Mouse (Mus musculus): ENCODE measurements around the gene Dnajb6.
"Not testable (repeated sequence)": the region's sequence is repeated elsewhere in the genome, so short reads cannot be mapped to it uniquely, and the experiment has no call there.

The Dnajb6 gene

DNA sequence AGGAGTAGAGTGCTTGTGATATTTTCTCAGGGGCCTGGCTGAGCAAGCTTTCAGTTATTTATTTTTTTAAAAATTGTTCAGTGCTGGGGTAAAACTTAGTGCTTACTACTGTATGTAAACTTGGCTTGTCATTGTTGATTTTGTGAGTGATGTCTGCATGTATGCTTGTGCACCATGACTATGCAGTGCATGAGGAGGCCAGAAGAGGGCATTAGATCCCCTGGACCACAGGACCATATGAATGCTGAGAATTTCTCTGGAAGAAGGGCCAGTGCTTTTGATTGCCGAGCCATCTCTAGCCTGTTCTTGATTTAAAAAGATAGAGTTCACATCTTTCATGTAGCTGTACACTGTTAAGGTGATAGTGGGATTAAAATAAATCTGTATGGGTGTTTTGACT lies 35.4 kb downstream of the Dnajb6 start:
- peak in 1 of 2 experiments; percentile 41 for DNase-seq

DNA sequence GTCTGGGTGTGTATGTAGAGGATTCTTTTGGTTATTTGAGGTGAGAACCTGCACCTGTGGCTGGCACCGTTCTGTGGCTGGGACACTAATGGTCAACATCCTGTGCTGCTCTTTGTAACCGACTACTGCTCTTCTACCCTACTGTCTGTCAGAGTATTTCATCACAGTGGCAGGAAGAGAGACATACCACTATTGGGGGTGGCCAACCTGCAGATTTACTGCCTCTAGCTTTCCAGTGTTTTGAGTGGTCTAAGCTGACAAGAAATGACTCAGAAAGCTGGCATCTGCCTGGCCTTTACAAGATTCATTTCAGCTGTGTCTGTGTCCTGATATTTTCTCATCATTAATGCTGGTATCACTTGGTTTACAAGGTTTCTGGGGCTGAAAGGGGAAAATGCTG lies 36.5 kb downstream of the Dnajb6 start:
- DNase-seq = no peak

DNA sequence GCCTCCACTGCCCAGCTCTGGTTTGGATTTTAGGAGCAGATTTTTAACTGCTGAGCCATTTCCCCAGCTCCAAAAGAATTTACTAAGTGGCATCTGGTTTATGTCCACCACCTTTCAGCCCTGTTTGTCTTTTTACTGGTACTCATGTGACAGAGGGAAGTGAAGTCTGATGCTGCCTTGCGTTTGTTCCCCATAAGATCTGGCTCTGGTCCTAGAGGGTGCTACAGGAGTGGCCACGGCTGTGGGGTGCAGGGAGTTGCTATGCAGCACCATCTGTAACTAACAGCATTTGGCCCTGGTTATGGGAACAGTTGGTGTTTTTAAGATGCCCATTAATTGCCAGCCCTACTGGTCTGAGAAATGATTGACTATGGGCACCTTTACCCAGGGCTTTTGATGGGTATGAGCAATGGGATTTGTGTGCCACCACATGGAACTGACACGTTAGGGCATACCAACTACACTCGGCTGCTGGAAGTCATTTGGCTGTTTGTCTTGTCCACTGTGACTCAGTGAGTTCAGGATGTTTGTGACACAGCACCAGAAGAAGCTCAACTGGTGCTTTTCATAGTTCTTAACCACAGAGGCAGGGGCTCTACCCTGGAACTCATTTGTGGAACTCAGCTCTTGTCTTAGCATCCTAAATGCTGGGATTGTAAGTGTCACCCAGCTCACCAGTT lies 37.3 kb downstream of the Dnajb6 start:
- DNase-seq = peak; percentile 72 to 75

DNA sequence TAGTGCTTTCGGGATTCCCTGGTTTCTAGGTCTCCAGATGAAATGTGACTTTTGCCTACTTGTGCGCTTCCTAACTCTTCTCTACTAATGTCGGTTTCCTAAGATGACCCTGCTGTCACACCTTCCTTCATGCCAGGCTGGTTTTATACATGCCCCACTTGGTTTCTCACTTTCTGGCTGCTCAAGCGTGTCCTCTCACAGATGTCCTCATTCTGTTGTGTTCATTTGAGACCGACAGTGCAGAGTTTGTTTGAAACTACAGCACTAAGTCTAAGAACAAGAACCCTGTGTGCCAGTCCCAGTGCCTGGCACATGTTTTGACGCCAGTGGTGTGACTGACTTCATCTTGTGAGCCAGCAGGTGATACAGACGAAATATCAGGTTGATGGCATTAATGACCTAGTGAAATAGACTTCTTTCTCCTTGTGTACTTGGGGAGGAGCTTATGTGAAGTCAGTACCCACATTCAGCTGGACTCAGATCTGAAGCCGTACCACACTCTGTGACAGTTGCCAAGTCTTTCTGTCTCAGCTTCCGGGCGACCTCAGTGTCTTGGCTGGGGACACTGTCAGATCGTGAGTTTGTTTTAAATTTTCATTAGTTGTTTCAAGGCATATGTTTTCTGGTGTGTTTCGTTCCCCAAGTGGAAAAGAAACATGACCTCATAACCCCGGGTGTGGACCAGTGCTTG lies 38.1 kb downstream of the Dnajb6 start:
- peak; percentile 42 to 47 for DNase-seq

DNA sequence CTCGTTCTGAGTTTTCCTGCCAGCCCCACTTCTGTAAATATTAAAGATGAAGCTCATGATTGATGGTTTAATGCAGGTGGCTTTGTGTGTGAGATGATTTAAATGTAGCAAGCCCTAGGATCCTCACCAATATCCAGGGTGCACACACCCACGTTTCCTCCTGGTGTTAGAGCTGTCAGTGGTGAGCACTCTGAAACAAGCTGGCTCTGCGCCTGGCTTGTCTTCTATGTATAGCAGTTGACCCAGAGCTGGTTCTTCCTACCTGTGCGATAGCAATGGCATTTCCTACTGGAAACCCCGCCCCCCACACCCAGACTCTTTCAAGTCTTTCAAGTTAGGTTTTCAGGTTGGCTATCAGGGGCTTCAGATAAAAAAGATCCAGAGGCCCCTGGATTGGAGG lies 39.9 kb downstream of the Dnajb6 start:
- peak; percentile 54 to 75 for DNase-seq

DNA sequence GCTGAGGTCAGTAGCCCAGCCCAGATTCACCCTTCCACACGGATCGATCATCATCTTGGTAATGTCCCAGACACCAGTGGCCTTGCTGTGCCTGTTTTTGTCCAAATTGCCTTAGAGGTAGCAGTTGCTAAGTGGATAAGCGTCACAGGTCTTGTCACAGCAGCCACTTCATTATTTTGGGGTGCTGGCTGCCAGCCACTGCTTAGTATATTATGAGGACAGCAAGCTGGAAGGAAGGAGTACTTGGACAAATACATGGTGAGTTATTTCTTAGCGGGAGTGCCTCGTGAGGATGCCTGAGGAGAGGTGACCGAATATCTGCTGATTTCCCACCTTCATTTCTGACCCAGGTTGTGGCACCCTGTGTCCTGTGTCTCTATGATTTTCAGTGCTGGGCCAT lies 42.5 kb downstream of the Dnajb6 start:
- DNase-seq = peak in 1 of 2 experiments; percentile 30

DNA sequence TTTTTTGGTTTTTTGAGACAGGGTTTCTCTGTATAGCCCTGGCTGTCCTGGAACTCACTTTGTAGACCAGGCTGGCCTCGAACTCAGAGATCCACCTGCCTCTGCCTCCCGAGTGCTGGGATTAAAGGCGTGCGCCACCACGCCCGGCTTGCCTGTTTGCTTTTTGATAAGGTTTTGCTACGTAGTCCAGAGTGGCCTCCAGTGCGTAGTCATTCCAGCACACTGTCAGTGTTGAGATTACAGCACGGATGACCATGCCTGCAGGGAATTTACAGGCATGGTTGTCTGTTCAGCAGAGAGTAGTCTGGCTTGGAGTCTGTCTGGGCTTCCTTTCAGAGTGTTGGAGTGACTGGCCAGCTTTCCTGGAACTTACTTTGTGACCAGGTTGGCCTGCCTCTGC lies 44.2 kb downstream of the Dnajb6 start:
- DNase-seq = not testable (repeated sequence)

DNA sequence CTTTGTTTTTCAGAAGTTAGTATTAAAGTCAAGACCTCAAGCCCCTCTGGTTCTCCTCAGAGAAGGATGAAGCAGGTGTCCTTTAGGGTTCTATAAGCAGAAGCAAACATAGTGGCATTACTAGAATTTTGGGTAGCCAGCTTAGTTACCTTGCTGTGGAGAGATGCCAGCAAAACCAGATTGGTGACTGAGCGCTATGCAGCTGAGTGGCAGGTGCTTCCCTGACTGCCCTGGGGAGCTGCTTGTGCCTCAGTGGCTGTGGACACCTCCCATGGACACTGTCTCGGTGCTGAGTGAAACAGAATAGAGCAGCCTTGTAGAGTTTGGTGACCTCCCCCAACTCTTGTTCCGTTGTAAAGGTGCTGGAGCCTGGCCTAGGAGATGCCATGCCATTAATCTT lies 46.8 kb downstream of the Dnajb6 start:
- peak; percentile 47 to 59 for DNase-seq

DNA sequence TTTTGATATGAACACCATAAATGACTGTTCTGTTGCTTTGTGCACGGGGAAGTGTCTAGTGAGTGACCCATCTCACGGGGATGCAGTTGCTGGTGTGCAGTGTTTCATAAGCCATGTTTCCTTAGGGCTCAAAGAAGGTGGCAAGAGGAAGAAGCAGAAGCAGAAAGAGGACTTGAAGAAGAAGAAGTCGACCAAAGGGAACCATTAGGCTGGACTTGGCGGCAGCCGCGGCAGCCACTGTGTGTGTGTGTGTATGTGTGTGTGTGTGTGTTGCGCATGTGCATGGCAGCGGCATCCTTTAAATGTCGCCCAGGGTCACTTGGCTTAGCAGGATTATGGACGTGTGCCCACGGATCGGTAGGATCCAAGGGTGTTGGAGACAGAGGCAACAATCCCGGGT lies 49.4 kb downstream of the Dnajb6 start:
- DNase-seq = not testable (repeated sequence)

DNA sequence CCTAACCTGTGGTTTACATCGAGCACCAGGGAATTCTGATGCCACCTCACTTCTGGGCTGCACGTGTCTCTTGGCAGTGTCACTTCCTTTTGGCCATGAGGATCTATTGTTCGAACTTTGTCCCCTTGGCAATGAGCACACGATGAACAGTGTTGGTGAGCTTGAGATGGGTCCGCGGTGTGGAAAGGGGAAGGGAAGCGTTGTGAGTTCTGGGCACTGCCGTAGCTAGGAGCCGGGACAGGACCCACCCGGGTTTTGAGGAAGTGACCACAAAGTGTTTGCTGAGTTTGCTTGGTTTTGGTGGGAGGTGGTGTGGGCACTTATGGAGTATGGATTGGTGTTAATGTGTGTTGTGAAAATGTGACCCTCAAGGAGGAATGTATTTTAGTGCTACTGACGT lies 50.5 kb downstream of the Dnajb6 start:
- not testable (repeated sequence) for DNase-seq

DNA sequence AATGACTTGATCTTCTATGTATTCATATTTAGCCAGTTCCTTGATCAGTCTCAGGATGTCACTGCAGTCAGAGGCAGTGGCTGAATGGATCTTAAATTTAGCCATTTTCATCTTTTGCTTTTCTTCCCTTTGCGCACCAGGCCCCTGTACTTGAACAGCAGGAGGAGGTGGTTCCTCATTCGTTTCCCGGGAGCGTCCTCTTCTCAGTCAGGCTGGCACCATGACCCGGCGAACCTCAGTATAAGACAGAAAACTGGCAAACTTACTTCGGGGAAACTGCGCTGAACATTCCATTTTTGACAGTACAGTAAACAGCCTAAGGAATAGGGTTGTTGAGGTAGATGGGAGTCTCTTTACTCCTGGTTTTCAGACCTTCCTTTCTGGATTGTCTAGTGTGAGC lies 59.4 kb downstream of the Dnajb6 start:
- DNase-seq = not testable (repeated sequence)

DNA sequence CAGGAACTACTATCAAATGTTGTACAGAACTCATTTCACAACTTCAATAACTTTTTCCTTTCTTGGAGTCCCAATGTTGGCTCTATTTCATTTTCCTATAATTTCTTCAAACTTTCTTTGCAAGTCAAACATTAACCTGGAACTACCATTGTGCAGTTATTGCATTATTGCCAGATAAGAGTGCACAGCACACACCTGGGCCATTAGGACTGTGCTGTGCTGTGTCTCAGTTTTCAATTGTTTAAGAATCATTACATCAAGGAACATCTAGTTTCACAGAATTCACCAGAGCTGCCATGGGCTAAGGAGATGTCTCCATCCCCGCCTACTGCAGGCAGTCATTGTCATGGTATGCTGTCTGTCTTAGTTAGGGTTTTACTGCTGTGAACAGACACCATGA lies 73.5 kb downstream of the Dnajb6 start:
- no peak for DNase-seq

DNA sequence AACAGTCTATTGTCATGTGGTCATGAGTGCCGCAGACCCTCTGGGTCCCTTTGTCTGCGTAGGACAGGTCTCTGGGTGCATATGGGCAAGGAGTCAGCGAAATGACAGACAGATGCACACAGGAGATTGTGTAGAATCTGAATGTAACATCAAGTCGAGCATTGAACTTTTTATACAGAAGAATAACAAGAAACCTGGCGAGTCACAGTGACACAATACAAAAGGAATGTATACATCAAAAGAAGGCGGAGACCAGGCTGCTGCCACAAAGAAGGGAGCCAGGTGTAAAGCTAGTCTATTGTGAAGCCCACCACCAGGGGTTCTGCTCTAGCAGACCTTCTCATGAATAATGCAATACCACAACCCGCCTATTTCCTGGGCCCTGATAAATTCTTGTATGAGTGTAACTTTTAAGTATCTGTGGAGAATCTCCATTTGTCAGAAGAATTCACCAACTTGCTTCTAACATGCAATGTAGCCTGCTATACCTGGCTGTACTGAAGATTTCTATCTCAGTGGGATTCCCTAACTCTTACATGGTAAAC lies 76.0 kb downstream of the Dnajb6 start:
- DNase-seq = not testable (repeated sequence)

DNA sequence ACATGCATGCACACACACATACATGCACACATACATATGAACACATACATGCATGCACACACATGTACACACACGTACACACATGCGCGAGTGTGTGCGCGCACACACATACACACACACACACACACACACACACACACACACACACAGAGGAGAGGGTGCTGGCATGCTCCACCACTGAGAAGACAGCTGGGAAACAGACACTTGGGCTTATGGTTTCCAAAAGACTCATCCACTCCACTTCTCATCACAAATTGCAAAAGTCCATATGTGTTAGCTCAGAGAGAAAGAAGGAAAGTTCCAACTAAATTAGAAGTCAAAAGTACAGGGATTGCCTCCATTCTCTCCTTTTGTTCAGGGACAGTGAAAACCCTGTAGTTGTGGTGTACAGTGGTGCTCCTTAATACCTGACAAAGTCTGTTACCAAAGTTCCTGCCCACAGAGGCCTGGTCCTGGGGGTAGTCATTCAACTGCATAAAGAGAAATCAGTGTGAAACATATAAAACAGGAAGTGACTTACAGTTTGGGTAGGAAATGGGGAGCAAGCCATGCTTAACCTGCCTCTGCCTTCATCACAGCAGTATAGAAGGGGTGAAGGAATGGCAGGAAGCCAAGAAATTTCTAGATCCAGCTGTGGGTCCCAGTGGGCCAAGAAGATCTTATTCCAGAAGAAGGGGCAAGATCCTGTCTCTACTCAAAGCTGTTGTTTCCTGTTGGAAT lies 81.2 kb downstream of the Dnajb6 start:
- no peak for DNase-seq

DNA sequence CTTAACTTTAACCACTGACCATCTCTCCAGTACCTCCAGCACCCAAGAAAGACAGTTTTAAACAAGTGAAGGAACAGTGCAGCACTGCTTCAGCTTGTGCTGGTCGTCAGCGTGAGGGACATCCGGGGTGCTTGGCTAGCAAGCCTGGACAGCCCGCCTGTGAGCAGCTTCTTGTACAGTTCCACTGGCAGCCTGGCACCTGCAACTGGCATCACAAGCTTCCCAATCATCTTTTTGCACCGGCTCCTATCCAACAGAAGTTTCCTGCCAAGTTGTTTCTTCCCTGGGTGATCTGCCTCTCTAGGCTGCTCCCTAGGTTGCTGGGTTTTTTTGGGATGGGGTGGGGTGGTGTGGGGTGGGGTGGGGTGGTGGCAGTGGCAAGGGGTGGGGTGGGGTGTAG lies 81.9 kb downstream of the Dnajb6 start:
- DNase-seq = peak; percentile 7 to 16

DNA sequence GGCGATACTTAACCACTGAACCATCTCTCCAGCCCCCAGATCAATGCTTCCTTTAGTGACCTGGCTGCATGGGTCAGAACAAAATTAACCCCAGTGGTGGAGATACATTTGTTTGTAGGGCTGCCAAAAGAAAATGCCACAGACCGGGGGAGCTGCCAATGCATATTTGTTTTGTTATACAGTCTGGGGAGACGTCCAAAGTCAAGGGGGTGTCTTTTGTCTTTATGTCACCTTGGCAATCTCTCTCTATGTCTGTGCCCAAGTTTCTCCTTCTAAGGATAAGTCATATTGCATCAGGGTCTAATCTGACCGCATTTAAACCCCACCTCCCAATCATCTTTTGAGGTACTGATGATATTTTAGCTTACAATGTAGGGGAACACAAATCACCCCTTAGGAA lies 82.8 kb downstream of the Dnajb6 start:
- DNase-seq = no peak

DNA sequence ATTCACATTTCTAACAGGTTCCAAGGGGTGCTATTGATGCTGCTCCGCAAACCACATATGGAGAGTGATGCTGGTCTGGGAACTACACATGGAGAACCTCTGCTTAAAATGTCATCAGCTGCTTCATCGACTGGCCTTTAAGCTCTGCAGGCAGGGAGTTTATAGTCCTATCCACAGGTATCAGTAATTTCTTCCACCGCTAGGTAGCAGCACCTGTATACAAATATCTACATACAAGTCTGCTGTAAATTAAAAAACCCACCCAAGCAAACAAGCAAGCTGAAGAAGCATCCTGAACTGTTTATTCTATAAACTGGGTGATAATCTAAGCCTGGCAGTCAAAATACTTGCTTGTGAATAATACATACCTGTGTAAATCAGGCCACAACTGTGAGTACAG lies 89.3 kb downstream of the Dnajb6 start:
- DNase-seq = peak in 1 of 2 experiments; percentile 38

DNA sequence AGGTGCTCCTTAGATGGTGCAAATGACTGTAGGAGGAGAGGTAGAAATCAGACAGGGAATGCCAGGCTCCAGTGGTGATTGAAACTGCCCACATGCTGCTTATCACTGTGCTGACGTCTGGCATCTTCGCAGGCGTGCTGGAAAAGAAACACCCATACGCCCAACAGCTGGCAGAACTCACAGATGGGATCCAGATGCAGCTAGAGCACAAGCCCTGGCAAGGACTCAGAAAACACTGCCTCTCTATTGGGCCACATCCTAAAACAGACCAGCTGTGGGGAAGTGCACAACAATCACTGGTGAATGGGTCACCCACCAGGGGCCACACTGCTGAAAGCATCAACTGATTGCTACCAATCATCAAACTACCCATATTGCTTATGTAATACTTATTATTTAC lies 91.3 kb downstream of the Dnajb6 start:
- no peak for DNase-seq

DNA sequence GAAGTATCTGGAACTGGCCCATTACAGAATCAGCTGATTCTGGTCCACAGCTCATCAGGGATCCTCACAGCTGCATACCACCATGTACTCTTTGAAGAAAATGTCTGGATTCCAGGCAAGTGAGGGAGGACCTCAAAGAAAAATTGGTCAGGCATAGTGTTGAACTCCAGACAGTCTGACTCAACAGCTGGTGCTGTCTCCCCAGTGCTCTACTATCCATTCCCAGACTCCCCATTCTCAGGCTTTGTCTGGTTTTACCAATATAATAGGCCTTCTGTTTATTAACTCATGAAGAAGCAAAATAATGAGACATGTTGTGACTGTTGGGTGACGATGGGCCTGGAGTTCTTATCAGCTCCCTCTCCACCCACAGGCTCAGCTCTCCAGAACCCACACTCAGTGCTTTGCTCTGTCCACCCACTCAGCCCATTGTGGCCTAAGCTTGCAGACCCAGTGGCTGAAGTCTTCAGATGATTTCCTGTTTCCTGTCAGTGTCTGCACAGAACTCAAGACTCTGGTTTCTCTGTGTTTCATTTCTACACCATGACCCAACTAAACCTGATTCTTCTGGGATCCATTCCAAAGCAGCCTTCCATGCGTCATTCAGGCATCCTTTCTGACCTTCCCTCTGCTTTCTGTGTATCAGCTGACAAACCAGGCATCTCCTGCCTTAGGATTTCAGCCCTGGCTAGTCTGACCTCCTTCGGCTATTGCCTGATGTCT lies 107.1 kb downstream of the Dnajb6 start:
- DNase-seq = no peak

DNA sequence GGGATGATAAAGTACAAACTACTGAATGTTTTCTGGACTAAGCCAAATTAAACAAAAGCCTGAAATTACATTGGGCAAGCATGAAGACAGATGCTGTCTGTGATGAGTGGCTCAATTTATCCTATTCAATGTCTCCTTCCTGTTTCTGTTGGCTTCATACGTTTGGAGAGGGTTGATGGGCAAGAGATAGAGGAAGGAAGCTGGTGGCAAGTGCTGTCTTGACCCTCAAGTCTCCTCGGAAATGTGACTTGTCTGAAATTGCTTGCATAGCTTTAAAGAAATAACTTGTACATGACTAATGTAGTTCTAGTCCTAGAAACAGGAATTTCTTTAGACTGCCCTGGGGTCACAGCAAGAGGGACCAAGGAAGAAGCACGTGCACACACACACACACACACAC lies 109.5 kb downstream of the Dnajb6 start:
- DNase-seq = no peak

DNA sequence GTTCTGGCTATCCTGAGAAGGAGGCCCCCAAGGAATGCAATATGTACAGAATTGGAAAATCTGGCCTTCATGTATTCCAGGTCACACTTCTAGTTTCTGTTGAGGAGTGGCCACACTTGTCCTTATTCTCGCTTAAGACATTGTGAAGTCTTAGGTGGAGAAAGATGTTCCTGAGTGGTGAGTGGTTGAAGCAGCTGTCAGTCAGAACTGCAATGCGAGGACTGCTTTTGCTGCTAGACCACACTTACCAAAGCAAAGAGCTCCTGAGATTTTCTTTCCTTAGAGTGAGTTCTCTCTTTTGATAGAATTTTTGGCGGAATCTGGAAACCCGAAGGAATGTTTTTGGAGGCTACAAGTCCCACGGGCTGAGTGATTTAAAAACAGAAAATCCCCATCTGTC lies 112.0 kb downstream of the Dnajb6 start:
- DNase-seq = no peak

DNA sequence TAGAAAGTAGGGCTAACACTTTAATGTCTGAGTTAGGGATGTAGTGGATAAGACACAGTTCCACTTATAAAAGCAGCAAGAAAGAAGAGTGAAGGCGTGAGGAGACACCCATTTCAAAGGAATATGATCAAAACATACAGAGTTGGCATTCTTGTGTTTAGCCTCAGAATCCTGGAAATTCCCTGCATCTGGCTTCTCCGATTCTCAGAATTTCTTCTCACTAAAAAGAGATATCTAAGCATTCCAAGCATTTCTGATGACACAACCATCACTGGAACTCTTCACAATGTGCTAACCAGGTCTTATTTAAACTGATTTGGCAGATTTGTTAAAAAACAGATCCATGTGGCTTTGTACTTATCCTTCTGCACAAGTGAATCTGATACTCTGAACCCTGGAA lies 112.6 kb downstream of the Dnajb6 start:
- DNase-seq = no peak

DNA sequence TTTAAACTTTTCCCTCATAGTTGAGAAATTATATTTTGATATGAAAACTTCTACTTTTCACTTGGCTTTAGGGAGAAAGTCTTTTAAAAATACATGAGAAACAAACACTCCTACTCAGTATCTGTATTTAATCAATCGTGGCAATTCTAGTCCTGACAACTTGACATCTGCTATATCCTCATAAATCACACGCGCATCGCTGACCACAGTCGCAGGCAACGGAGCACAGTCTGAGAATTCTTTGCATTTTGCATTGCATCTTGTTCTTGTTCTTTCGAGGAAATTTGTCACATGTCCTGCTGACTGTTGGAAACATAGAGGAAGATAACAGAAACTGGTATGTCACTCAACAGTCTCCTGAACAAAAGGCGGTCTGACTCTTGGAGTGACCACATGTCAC lies 116.9 kb downstream of the Dnajb6 start:
- DNase-seq = no peak
